Mouse (Mus musculus) layer of hippocampus, adult 6 months (tissue): ENCODE data around the gene Olfr457. TPM values are rescaled to one million over a fixed set of nuclear protein-coding genes. Genes with fewer than 3 reads are reported as not detected.

ENCODE experiments used
- long read RNA-seq, 2 experiments: library from polyadenylated mRNA; unstranded; transcript quantifications; one replicate each; pipeline ENCODE4 v2.0.0; 2019 to 2020
- polyA plus RNA-seq: library from polyadenylated mRNA; unstranded; fragments of <200 nt; fragmentation: Nextera tagmentation; gene quantifications from 2 replicates; pipeline ENCODE4 v1.2.3, GENCODE M21; 2021

Gene Olfr457
- polyA plus RNA-seq: not detected in 2 replicates
- long read RNA-seq, experiment 1: 0 reads
- long read RNA-seq, experiment 2: 0 reads

DNA sequence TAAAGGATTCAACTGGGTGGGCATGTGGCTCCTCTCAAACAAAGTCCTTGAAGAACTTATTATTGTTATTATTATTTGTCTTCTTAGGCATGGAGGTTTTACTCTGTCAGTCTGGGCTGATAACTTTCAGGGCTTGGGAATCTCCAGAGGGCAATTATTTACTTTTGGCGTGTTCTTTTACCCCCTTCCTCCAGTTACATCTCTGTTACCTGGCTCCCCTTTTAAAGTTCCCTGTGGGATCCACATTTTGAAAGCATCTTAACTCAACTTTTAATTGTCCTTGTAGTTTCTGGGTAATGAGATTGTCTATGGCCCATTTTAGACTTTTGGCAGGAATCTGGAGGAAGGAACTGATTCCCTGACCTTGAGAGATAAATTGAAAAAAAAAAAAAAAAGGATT lies at the start of gene Olfr457:
Olfr457 (minus strand) TSS at position 101 of the 400 bp plus-strand sequence.

GRCm38 (mm10) chr6:42487114-42487513 lies 11.0 kb upstream of the Olfr457 start, which contains the start of gene Olfr456:
Gene Olfr456, minus strand, starts transcription at chr6:42487214.

GRCm38 (mm10) chr6:42465096-42465495 lies 11.0 kb downstream of the Olfr457 start, which contains the start of gene Olfr458:
Gene Olfr458, minus strand, starts transcription at chr6:42465196.

DNA sequence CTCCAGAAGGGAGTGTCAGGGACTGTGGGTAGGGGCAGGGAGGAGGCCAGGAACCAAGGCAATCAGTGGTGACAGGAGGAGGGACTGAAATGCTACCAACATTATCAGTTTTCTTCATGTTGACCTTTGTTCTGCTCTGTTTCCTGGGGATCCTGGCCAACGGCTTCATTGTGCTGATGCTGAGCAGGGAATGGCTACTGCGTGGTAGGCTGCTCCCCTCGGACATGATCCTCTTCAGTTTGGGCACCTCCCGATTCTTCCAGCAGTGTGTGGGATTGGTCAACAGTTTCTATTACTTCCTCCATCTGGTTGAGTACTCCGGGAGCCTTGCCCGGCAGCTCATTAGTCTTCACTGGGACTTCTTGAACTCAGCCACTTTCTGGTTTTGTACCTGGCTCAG lies 41.7 kb downstream of the Olfr457 start, which contains the start of gene Tas2r126:
Tas2r126 (plus strand) TSS at position 90 of the 400 bp plus-strand sequence.

Other genes with a start within 250 kb of the Olfr457 start
- 43.2 and 47.5 TPM in 2 replicates for gene Gstk1, start 230.4 kb downstream of the Olfr457 start, polyA plus RNA-seq
- gene Tmem139, start 214.4 kb downstream of the Olfr457 start, polyA plus RNA-seq: 0.13 TPM in 1 of 2 replicates, not detected in the other
- gene Casp2, start 211.3 kb downstream of the Olfr457 start, polyA plus RNA-seq: 3.2 and 3.9 TPM in 2 replicates
- 0.21 and 0.36 TPM in 2 replicates for gene Clcn1, start 189.7 kb downstream of the Olfr457 start, polyA plus RNA-seq
- 4.0 and 5.2 TPM in 2 replicates for gene Fam131b, start 151.7 kb downstream of the Olfr457 start, polyA plus RNA-seq
- 7.9 and 8.7 TPM in 2 replicates for gene Zyx, start 126.7 kb downstream of the Olfr457 start, polyA plus RNA-seq
- 0.04 and 0.05 TPM in 2 replicates for gene Epha1, start 103.1 kb downstream of the Olfr457 start, polyA plus RNA-seq
- gene Tas2r143, start 76.1 kb downstream of the Olfr457 start, polyA plus RNA-seq: not detected in 2 replicates
- not detected in 2 replicates for gene Tas2r135, start 70.9 kb downstream of the Olfr457 start, polyA plus RNA-seq
- gene Tas2r126, start 41.8 kb downstream of the Olfr457 start, polyA plus RNA-seq: not detected in 2 replicates
- not detected in 2 replicates for gene Olfr458, start 11.1 kb downstream of the Olfr457 start, polyA plus RNA-seq
- gene Olfr456, start 10.9 kb upstream of the Olfr457 start, polyA plus RNA-seq: not detected in 2 replicates
- gene Olfr455, start 71.3 kb upstream of the Olfr457 start, polyA plus RNA-seq: not detected in 2 replicates
- gene Tcaf3, start 121.4 kb upstream of the Olfr457 start, polyA plus RNA-seq: not detected in 2 replicates
- gene Tcaf2, start 168.9 kb upstream of the Olfr457 start, polyA plus RNA-seq: 0.15 and 0.16 TPM in 2 replicates
- 76.4 and 77.9 TPM in 2 replicates for gene Tcaf1, start 233.8 kb upstream of the Olfr457 start, polyA plus RNA-seq